8 mouse cellular contexts compared by ENCODE assay signal in the genomic region with DNA sequence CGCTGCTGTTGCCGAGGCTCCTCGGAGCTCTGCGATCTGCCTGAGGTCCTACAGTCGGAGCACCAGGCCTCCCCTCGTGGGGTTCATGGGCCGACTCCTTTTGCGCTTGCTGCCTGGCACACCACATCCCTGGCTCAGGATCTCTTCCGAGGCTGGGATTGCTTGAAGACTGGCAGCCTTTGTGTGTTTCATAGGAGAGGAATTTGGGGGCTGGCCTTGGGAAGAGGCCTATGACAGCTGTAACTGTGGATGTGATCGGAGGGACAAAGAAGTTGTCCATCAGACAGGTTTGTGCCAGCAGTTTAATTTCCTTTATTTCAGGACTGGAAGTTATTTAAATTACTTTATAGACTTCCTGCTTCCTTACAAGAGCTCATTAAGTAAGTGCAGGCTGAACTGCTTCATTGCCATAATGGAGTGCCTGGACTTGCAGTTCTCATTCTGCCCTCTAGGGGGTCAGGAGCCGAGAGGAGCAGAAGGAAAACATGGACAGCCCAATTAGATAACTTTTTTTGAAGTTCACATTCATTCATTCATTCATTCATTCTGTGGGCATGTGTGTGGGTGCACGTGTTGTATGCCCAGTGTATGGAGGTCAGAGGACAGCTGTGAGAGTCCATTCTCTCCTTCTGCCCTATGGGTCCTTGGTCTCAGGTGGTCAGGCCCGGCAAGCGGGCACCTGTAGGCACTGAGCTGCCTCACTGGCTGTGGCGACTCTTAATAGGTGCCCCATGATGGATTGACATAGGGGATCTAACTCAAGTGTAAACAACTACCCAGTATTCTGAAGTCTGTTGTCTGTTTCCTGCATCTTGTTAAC.
DNase-seq lines count a peak whose midpoint lies in the region; ATAC-seq and TF ChIP-seq lines count a peak whose summit lies in the region.

No protein-coding gene starts in this region.

- H3K9me3 ChIP-seq in forebrain, embryonic 13.5 days (replicated peaks): no peaks in the 10 kb centered on the region
- no peaks in the 10 kb centered on the region for H3K9me3 ChIP-seq in limb, embryonic 14.5 days (ENCODE audit: control insufficient read depth, low read length)

- H3K79me2 ChIP-seq in myocyte (ENCODE audit: control insufficient read depth, insufficient read depth): peaks cover 76% of the 10 kb centered on the region

- H3K4me2 ChIP-seq in forebrain, embryonic 13.5 days: peak overlapping the region; percentile 11; the same call in 1 of the 2 replicates
- H3K4me2 ChIP-seq in limb, embryonic 14.5 days (replicated peaks; ENCODE audit: low read depth, low read length, severe bottlenecking): peak overlapping the region; percentile 33
- H3K4me2 ChIP-seq in myocyte (ENCODE audit: low read depth): peak overlapping the region; percentile 44

- H3K27me3 ChIP-seq in forebrain, embryonic 13.5 days: no peaks in the 10 kb centered on the region; the same call in 1 of the 2 replicates
- no peaks in the 10 kb centered on the region for H3K27me3 ChIP-seq in limb, embryonic 14.5 days (ENCODE audit: control insufficient read depth, insufficient read depth, low read length)
- H3K27me3 ChIP-seq in myocyte (ENCODE audit: control insufficient read depth, insufficient read depth, insufficient read length): no peaks in the 10 kb centered on the region

- peak; percentile 71 for ATAC-seq in forebrain, embryonic 13.5 days
- ATAC-seq in limb, embryonic 14.5 days (ENCODE audit: low FRiP score, low read depth): no peak

- H3K36me3 ChIP-seq in forebrain, embryonic 13.5 days (ENCODE audit: poor library complexity, severe bottlenecking): no peaks in the 10 kb centered on the region
- no peaks in the 10 kb centered on the region for H3K36me3 ChIP-seq in limb, embryonic 14.5 days (ENCODE audit: control insufficient read depth, insufficient read depth, low read length)
- H3K36me3 ChIP-seq in myocyte (ENCODE audit: control insufficient read depth, insufficient read depth): no peaks in the 10 kb centered on the region

- peak overlapping the region; percentile 59 for H3K27ac ChIP-seq in forebrain, embryonic 13.5 days
- peak overlapping the region; percentile 75 for H3K27ac ChIP-seq in limb, embryonic 14.5 days (replicated peaks; ENCODE audit: low read depth, low read length)

- H3ac ChIP-seq in myocyte (ENCODE audit: control insufficient read depth, insufficient read length): no peak overlapping the region

- 0 out of 2 replicates have a peak overlapping the region, but pooled peaks have one; percentile 10 for H3K9ac ChIP-seq in forebrain, embryonic 13.5 days
- peak overlapping the region; percentile 28; the same call in 1 of the 2 replicates for H3K9ac ChIP-seq in limb, embryonic 14.5 days (ENCODE audit: low read depth, low read length, severe bottlenecking)

- 41% methylated on average over 15 of the region's 15 CpGs for WGBS in forebrain, embryonic 13.5 days
- 34% methylated on average over 15 of the region's 15 CpGs for WGBS in limb, embryonic 14.5 days

- H3K4me3 ChIP-seq in forebrain, embryonic 13.5 days: no peak overlapping the region
- H3K4me3 ChIP-seq in limb, embryonic 14.5 days (replicated peaks; ENCODE audit: low read length): no peak overlapping the region
- H3K4me3 ChIP-seq in myocyte: no peak overlapping the region

- no peak for TF ChIP-seq POLR2A in limb, embryonic 14.5 days (IDR thresholded peaks at IDR 0.05; ENCODE audit: borderline replicate concordance, extremely low read depth, insufficient read depth, insufficient read length)
- TF ChIP-seq POLR2A in myocyte (IDR thresholded peaks at IDR 0.05; ENCODE audit: insufficient read length, low read depth): no peak

- peaks cover 48% of the 10 kb centered on the region for H3K4me1 ChIP-seq in forebrain, embryonic 13.5 days
- peaks cover 61% of the 10 kb centered on the region for H3K4me1 ChIP-seq in limb, embryonic 14.5 days (ENCODE audit: control insufficient read depth, insufficient read depth, low read length)

- peak; percentile 36 for DNase-seq in ovary, postnatal 10 days (ENCODE audit: low spot score)
- DNase-seq in ovary, adult 18-20 months (ENCODE audit: low spot score): no peak
- peak; percentile 38 for DNase-seq in c-Kit-positive CD71-positive TER-119-negative erythroid progenitor cells, embryonic 14.5 days (ENCODE audit: low read depth)
- DNase-seq in induced T-regulatory cell, adult 2 months (ENCODE audit: low read depth): peak; percentile 55
- DNase-seq in limb, embryonic 14.5 days (ENCODE audit: low spot score): no peak
- peak; percentile 73 for DNase-seq in thymus, postnatal 14 days

TF ChIP-seq in myocyte, 11 proteins besides CTCF, POLR2A, EP300 and RAD21:
- peak in 2 of 3 experiments; percentile 17 to 58 for TF ChIP-seq MYOD1 (IDR thresholded peaks at IDR 0.05; ENCODE audit: control insufficient read depth in 1 of 3, insufficient read length in 2 of 3, low read depth in 2 of 3)
- TF ChIP-seq POLR2AphosphoS2 (IDR thresholded peaks at IDR 0.05; ENCODE audit: insufficient read length, low read depth): no peak

Comparison
In these comparisons a context has a peak if more than half of its experiments do, and no peak if none do; other contexts are left out.
1. DNase-seq: peak in ovary, postnatal 10 days (single experiment), c-Kit-positive CD71-positive TER-119-negative erythroid progenitor cells, embryonic 14.5 days (single experiment), induced T-regulatory cell, adult 2 months (single experiment) and thymus, postnatal 14 days (single experiment); none in ovary, adult 18-20 months (single experiment) and limb, embryonic 14.5 days (single experiment).
2. Peak in every context shown above with its lines, with median percentiles within 50 percentile points of each other: H3K4me2 ChIP-seq.